Mouse (Mus musculus): ENCODE measurements at regions not wholly inside any gene's neighbourhood (a gene's known extent, or its start where the extent isn't known, plus 50 kb on each side); places are given as distances from the start of the nearest gene placed in this dataset.

GRCm38 (mm10) chrX:66035682-66036081, 268.3 kb downstream of the 4930447F04Rik start:
- in situ Hi-C loops (cut with MboI, MseI) = loop anchor here (5.0 kb wide), 1 partner anchor 93 kb away; no protein-coding TSS in a partner anchor

All from T-helper 2 cell (primary cell).